Mouse (Mus musculus): ENCODE data around the gene Rbbp5. TPM values are rescaled to one million over a fixed set of nuclear protein-coding genes. Genes with fewer than 3 reads are reported as not detected.

The Rbbp5 gene
- polyA plus RNA-seq, 1 experiment from 2014 or later = 41.5 TPM

- Histone ChIP-seq H3K9ac (no peak within 1 kb of the TSS), H3K4me3 (no peak within 1 kb of the TSS), H3K27me3 (no peaks in the 10 kb centered on the region), H3K27ac (no peak within 1 kb of the TSS), H3K9me3 (no peaks in the 10 kb centered on the region), H3K4me2 (no peak within 1 kb of the TSS), H3K4me1 (no peaks in the 10 kb centered on the region), H3K36me3 (peaks cover 71% of the 10 kb centered on the region)
- ATAC-seq (ENCODE audit: insufficient number of reproducible peaks, low FRiP score, low TSS enrichment, low read depth) = no peak
- 90% methylated on average over 7 of the region's 7 CpGs for WGBS
Observed at GRCm38 (mm10) chr1:132506058-132506457, 28.9 kb downstream of the Rbbp5 start, which contains the start of gene Tmem81. Gene Tmem81, plus strand, starts transcription at chr1:132506230.

GRCm38 (mm10) chr1:132506656-132507055 lies 29.5 kb downstream of the Rbbp5 start:
- Histone ChIP-seq H3K9ac (no peak overlapping the region), H3K4me2 (no peak overlapping the region), H3K9me3 (no peaks in the 10 kb centered on the region), H3K27ac (no peak overlapping the region), H3K4me3 (no peak overlapping the region), H3K27me3 (no peaks in the 10 kb centered on the region), H3K36me3 (peaks cover 65% of the 10 kb centered on the region), H3K4me1 (no peaks in the 10 kb centered on the region)
- ATAC-seq (ENCODE audit: insufficient number of reproducible peaks, low FRiP score, low TSS enrichment, low read depth) = no peak
- WGBS = 88% methylated on average over 7 of the region's 7 CpGs

GRCm38 (mm10) chr1:132509771-132510170 lies 32.6 kb downstream of the Rbbp5 start:
- no peak overlapping the region for H3K9ac ChIP-seq
- WGBS = 86% methylated on average over 5 of the region's 5 CpGs
- no peaks in the 10 kb centered on the region for H3K27me3 ChIP-seq
- no peak overlapping the region for H3K4me3 ChIP-seq
- H3K9me3 ChIP-seq = no peaks in the 10 kb centered on the region
- peaks cover 38% of the 10 kb centered on the region for H3K36me3 ChIP-seq
- H3K27ac ChIP-seq = no peak overlapping the region
- no peak overlapping the region for H3K4me2 ChIP-seq
- H3K4me1 ChIP-seq = no peaks in the 10 kb centered on the region
- ATAC-seq (ENCODE audit: insufficient number of reproducible peaks, low FRiP score, low TSS enrichment, low read depth) = no peak

GRCm38 (mm10) chr1:132511521-132511920 lies 34.4 kb downstream of the Rbbp5 start:
- H3K27ac ChIP-seq = no peak overlapping the region
- ATAC-seq (ENCODE audit: insufficient number of reproducible peaks, low FRiP score, low TSS enrichment, low read depth) = no peak
- no peaks in the 10 kb centered on the region for H3K4me1 ChIP-seq
- H3K36me3 ChIP-seq = peaks cover 23% of the 10 kb centered on the region
- no peaks in the 10 kb centered on the region for H3K9me3 ChIP-seq
- H3K9ac ChIP-seq = no peak overlapping the region
- H3K27me3 ChIP-seq = no peaks in the 10 kb centered on the region
- WGBS = 30% methylated on average over 8 of the region's 8 CpGs
- no peak overlapping the region for H3K4me2 ChIP-seq
- H3K4me3 ChIP-seq = no peak overlapping the region

GRCm38 (mm10) chr1:132512106-132512505 lies 34.9 kb downstream of the Rbbp5 start:
- Histone ChIP-seq H3K27ac (no peak overlapping the region), H3K9me3 (no peaks in the 10 kb centered on the region), H3K27me3 (no peaks in the 10 kb centered on the region), H3K36me3 (peaks cover 17% of the 10 kb centered on the region), H3K4me2 (no peak overlapping the region), H3K4me3 (no peak overlapping the region), H3K4me1 (no peaks in the 10 kb centered on the region), H3K9ac (no peak overlapping the region)
- 71% methylated on average over 8 of the region's 8 CpGs for WGBS
- no peak for ATAC-seq (ENCODE audit: insufficient number of reproducible peaks, low FRiP score, low TSS enrichment, low read depth)

- H3K9ac ChIP-seq = no peak overlapping the region
- H3K27me3 ChIP-seq = no peaks in the 10 kb centered on the region
- no peaks in the 10 kb centered on the region for H3K4me1 ChIP-seq
- H3K36me3 ChIP-seq = no peaks in the 10 kb centered on the region
- no peak overlapping the region for H3K27ac ChIP-seq
- H3K9me3 ChIP-seq = no peaks in the 10 kb centered on the region
- H3K4me2 ChIP-seq = no peak overlapping the region
- ATAC-seq (ENCODE audit: insufficient number of reproducible peaks, low FRiP score, low TSS enrichment, low read depth) = no peak
- WGBS = 88% methylated on average over 12 of the region's 12 CpGs
- no peak overlapping the region for H3K4me3 ChIP-seq
Observed at GRCm38 (mm10) chr1:132515339-132515738, 38.2 kb downstream of the Rbbp5 start.

GRCm38 (mm10) chr1:132516776-132517175 lies 39.6 kb downstream of the Rbbp5 start:
- Histone ChIP-seq H3K4me1 (no peaks in the 10 kb centered on the region), H3K9ac (no peak overlapping the region), H3K9me3 (no peaks in the 10 kb centered on the region), H3K27me3 (no peaks in the 10 kb centered on the region), H3K27ac (no peak overlapping the region), H3K36me3 (no peaks in the 10 kb centered on the region), H3K4me3 (no peak overlapping the region), H3K4me2 (no peak overlapping the region)
- ATAC-seq (ENCODE audit: insufficient number of reproducible peaks, low FRiP score, low TSS enrichment, low read depth) = no peak
- WGBS = 90% methylated on average over 11 of the region's 11 CpGs

- Histone ChIP-seq H3K9ac (no peak overlapping the region), H3K27ac (no peak overlapping the region), H3K4me2 (no peak overlapping the region), H3K4me1 (no peaks in the 10 kb centered on the region), H3K36me3 (no peaks in the 10 kb centered on the region), H3K27me3 (no peaks in the 10 kb centered on the region), H3K9me3 (no peaks in the 10 kb centered on the region), H3K4me3 (no peak overlapping the region)
- no peak for ATAC-seq (ENCODE audit: insufficient number of reproducible peaks, low FRiP score, low TSS enrichment, low read depth)
- WGBS = 84% methylated on average over 18 of the region's 18 CpGs
Observed at GRCm38 (mm10) chr1:132518621-132519020, 41.5 kb downstream of the Rbbp5 start.

GRCm38 (mm10) chr1:132519734-132520133 lies 42.6 kb downstream of the Rbbp5 start:
- Histone ChIP-seq H3K27me3 (no peaks in the 10 kb centered on the region), H3K4me2 (no peak overlapping the region), H3K9me3 (no peaks in the 10 kb centered on the region), H3K36me3 (no peaks in the 10 kb centered on the region), H3K27ac (no peak overlapping the region), H3K9ac (no peak overlapping the region), H3K4me1 (no peaks in the 10 kb centered on the region), H3K4me3 (no peak overlapping the region)
- ATAC-seq (ENCODE audit: insufficient number of reproducible peaks, low FRiP score, low TSS enrichment, low read depth) = no peak
- 85% methylated on average over 11 of the region's 11 CpGs for WGBS

- WGBS = 19% methylated on average over 3 of the region's 6 CpGs
- Histone ChIP-seq H3K4me3 (no peak overlapping the region), H3K4me2 (no peak overlapping the region), H3K9ac (no peak overlapping the region), H3K9me3 (no peaks in the 10 kb centered on the region), H3K36me3 (no peaks in the 10 kb centered on the region), H3K27me3 (no peaks in the 10 kb centered on the region), H3K27ac (no peak overlapping the region), H3K4me1 (no peaks in the 10 kb centered on the region)
- ATAC-seq (ENCODE audit: insufficient number of reproducible peaks, low FRiP score, low TSS enrichment, low read depth) = no peak
Observed at GRCm38 (mm10) chr1:132520764-132521163, 43.6 kb downstream of the Rbbp5 start.

- 82% methylated on average over 8 of the region's 8 CpGs for WGBS
- Histone ChIP-seq H3K4me2 (no peak overlapping the region), H3K4me1 (peaks cover 5% of the 10 kb centered on the region; the same call in 1 of the 2 replicates), H3K27ac (no peak overlapping the region), H3K27me3 (no peaks in the 10 kb centered on the region), H3K9me3 (no peaks in the 10 kb centered on the region), H3K9ac (no peak overlapping the region), H3K4me3 (no peak overlapping the region), H3K36me3 (no peaks in the 10 kb centered on the region)
- no peak for ATAC-seq (ENCODE audit: insufficient number of reproducible peaks, low FRiP score, low TSS enrichment, low read depth)
Observed at GRCm38 (mm10) chr1:132523048-132523447, 45.9 kb downstream of the Rbbp5 start.

GRCm38 (mm10) chr1:132523920-132524319 lies 46.8 kb downstream of the Rbbp5 start:
- ATAC-seq (ENCODE audit: insufficient number of reproducible peaks, low FRiP score, low TSS enrichment, low read depth) = no peak
- peaks cover 5% of the 10 kb centered on the region; the same call in 1 of the 2 replicates for H3K4me1 ChIP-seq
- no peak overlapping the region for H3K4me2 ChIP-seq
- H3K36me3 ChIP-seq = no peaks in the 10 kb centered on the region
- no peak overlapping the region for H3K27ac ChIP-seq
- H3K4me3 ChIP-seq = no peak overlapping the region
- H3K9ac ChIP-seq = no peak overlapping the region
- WGBS = 35% methylated on average over 4 of the region's 4 CpGs
- H3K27me3 ChIP-seq = no peaks in the 10 kb centered on the region
- no peaks in the 10 kb centered on the region for H3K9me3 ChIP-seq

- H3K27ac ChIP-seq = no peak overlapping the region
- WGBS = 4% methylated on average over 10 of the region's 10 CpGs
- H3K27me3 ChIP-seq = no peaks in the 10 kb centered on the region
- H3K4me2 ChIP-seq = no peak overlapping the region
- peaks cover 10% of the 10 kb centered on the region for H3K4me1 ChIP-seq
- no peaks in the 10 kb centered on the region for H3K9me3 ChIP-seq
- H3K4me3 ChIP-seq = no peak overlapping the region
- no peaks in the 10 kb centered on the region for H3K36me3 ChIP-seq
- H3K9ac ChIP-seq = no peak overlapping the region
- no peak for ATAC-seq (ENCODE audit: insufficient number of reproducible peaks, low FRiP score, low TSS enrichment, low read depth)
Observed at GRCm38 (mm10) chr1:132525832-132526231, 48.7 kb downstream of the Rbbp5 start.
